Mouse (Mus musculus) macrophage (primary cell): ENCODE results near the gene Zfp82. TPM values are rescaled to one million over a fixed set of nuclear protein-coding genes. Genes with fewer than 3 reads are reported as not detected.

Source experiments
- H3K27ac ChIP-seq: fragments of 350-480 bp; formaldehyde crosslinking; 2 replicates; pipeline ENCODE4 v1.9.0; 2021
- H3K36me3 ChIP-seq: fragments of 350-480 bp; formaldehyde crosslinking; 2 replicates; pipeline ENCODE4 v1.9.0; 2021; ENCODE audit errors: inconsistent target
- H3K4me3 ChIP-seq: fragments of 350-480 bp; formaldehyde crosslinking; 2 replicates; pipeline ENCODE4 v1.9.0; 2021; ENCODE audit errors: inconsistent target
- H3K79me2 ChIP-seq: fragments of 350-480 bp; formaldehyde crosslinking; 2 replicates; pipeline ENCODE4 v1.9.0; 2021; ENCODE audit errors: inconsistent target
- WGBS: methylation state at CpG from one replicate; pipeline ENCODE4 v1.1.7; 2026; ENCODE audit warnings: inconsistent platforms; ENCODE audit not compliant: missing documents; 5-methylcytosine and 5-hydroxymethylcytosine counted together
- polyA plus RNA-seq: library from polyadenylated mRNA; stranded (reverse); fragments of 250-400 nt; gene quantifications from 3 replicates; pipeline ENCODE4 v1.2.4, GENCODE M21; 2018; ENCODE audit warnings: inconsistent platforms

The Zfp82 gene
- polyA plus RNA-seq, 1 experiment from 2014 or later, result 2.5 TPM

DNA sequence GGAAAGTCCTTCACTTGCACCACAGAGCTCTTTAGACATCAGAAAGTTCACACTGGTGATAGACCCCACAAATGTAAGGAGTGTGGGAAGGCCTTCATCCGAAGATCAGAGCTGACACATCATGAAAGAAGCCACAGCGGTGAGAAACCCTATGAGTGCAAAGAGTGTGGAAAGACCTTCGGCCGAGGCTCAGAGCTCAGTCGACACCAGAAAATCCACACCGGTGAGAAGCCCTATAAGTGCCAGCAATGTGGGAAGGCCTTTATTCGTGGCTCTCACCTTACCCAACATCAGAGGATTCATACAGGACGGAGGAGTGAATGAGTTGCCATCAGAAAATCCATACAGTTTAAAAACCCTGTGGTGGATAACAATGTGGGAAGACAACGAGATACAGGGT, 49.4 kb downstream of the Zfp82 start:
- WGBS, result 97% methylated on average over 9 of the region's 9 CpGs
- no peak overlapping the region for H3K27ac ChIP-seq
- H3K4me3 ChIP-seq, result no peak overlapping the region
- no peaks in the 10 kb centered on the region for H3K79me2 ChIP-seq
- H3K36me3 ChIP-seq, result peaks cover 32% of the 10 kb centered on the region

DNA sequence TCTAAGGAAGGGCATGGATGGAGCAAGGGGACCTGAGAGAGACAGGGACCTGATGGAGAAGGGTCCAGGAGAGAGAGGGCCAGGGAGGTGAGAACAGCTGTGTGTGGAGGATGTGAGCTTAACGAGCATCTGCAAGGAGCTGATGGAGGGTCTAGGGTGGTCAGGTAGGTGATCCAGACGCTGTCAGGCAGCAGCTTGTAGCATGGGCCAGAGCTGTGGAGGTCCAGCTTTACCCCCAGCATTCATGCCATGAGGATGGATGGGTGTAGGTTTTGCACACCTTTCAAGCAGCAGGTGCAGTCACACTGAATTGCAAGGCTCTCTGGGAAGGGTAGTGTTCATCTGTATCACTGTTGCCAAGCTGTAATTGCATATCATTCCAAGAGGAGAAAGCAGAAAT, 53.2 kb downstream of the Zfp82 start:
- Histone ChIP-seq H3K4me3 (no peak overlapping the region), H3K79me2 (no peaks in the 10 kb centered on the region), H3K27ac (no peak overlapping the region), H3K36me3 (peaks cover 46% of the 10 kb centered on the region)
- WGBS, result 88% methylated on average over 2 of the region's 2 CpGs

DNA sequence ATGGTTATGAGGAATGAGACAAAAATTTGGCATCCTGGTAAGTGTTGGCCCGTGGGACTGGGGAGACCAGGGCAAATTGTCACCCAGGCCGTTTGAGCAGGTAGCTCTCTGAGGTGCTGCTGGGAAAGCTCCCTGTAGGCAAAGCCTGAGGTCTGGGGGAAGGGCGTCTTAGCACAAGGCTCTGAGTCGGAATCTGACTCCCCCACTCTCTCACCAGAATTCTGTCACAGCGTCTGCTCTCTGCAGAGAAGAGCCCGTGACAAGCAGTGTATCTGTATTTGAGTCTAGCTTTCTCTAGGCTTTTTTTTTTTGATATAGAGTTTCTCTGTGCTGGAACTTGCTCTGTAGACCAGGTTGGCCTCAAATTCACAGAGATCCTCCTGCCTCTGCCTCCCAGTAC, 55.5 kb downstream of the Zfp82 start:
- 94% methylated on average over 6 of the region's 6 CpGs for WGBS

DNA sequence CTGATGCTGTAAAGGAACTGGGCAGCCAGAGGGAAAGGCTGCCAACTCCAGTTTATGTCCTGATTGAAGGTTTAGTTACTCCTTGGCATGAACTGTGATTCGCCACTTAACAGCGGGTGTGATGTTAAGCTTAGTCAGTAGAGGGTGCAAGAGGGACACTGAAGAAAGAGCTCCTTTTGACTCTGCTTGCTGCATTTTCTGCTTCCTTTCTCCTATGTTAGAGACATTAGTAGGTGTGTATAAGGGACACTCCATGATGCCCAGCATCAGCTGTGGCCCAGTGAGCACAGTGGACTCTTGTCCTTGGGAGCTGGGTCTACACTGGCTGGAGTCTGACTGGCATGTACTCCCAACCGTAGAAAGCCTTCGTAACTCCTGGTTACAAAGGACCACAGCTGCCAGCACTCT, 59.7 kb downstream of the Zfp82 start:
- no peak overlapping the region for H3K27ac ChIP-seq
- H3K79me2 ChIP-seq, result no peaks in the 10 kb centered on the region
- no peak overlapping the region for H3K4me3 ChIP-seq
- H3K36me3 ChIP-seq, result peaks cover 13% of the 10 kb centered on the region; the same call in 1 of the 2 replicates
- WGBS, result 79% methylated on average over 4 of the region's 4 CpGs

More for the DNA sequence above, 55.5 kb downstream of the Zfp82 start:
- H3K79me2 ChIP-seq, result no peaks in the 10 kb centered on the region
- H3K4me3 ChIP-seq, result no peak overlapping the region
- peaks cover 28% of the 10 kb centered on the region; the same call in 1 of the 2 replicates for H3K36me3 ChIP-seq
- H3K27ac ChIP-seq, result no peak overlapping the region

DNA sequence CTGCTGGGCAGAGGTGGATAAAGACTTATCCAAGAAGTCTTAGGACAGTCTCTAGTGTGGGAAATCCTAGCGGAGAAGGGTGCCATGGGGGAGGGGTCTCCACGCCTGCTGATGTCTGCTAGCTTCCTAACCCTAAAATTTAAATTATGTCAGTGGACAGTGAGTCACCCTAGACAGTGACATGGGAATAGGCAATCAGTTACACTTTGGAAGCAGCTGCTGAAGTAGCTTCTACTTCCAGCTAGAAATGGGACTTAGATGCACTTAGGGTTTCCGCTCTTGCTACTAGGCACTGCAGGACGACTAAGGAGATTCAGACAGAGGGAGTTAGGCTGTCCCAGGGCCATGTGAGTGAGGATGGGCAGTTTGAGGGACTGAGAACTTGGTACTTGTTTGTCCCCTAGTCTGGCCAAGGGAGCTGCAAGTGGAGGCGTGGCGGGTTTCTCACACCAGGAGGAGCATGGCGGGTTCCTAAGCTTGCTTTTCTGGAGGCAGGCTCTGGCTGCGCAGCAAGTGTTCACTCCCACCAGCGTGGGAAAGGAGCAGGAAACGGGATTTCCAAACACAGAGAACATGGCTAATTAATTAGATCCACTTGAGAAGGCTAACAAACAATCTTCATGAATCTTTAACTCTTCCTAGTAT, 62.0 kb downstream of the Zfp82 start:
- WGBS, result 95% methylated on average over 10 of the region's 10 CpGs

DNA sequence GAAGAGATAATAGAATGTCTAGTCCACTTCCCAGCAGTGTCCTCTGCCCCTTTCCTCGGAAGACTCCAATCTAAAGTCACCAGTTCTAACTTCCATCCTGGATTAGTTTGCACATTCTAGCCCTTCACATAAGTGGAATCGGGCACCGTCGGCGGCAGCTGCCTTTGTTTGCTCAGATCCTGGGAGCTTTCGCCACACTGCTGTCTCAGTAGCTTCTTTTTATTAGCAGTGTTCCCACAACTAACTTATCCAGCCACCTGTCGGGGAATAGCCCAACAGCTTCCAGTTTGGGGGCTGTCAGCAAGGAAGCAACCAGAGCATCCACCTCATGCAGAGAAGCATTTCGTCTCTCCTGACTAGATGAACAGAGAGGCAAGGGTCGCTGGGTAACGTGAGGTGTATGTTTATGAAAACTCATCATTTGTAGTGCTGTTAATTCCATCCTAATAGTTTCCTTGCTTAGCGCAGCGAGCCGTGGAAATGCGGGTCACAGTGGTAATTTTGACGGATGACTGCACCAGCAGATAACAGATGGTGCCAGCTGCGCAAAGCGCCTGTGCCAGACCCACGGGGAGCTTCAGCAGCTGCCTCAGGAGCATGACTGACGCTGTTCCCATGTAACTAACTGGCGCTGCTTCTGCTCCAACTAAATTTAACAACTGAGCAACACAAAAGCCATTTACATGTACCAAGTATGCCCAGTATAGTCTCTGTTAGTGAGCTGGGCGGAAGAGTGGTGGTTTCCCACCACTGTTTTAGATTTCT, 63.2 kb downstream of the Zfp82 start:
- H3K27ac ChIP-seq, result no peak overlapping the region
- H3K79me2 ChIP-seq, result no peaks in the 10 kb centered on the region
- H3K4me3 ChIP-seq, result no peak overlapping the region
- WGBS, result 91% methylated on average over 21 of the region's 21 CpGs
- H3K36me3 ChIP-seq, result 0 out of 2 replicates have a peak, but pooled peaks cover 2% of the 10 kb centered on the region

More for the DNA sequence above, 62.0 kb downstream of the Zfp82 start:
- Histone ChIP-seq H3K4me3 (no peak overlapping the region), H3K27ac (no peak overlapping the region), H3K79me2 (no peaks in the 10 kb centered on the region), H3K36me3 (0 out of 2 replicates have a peak, but pooled peaks cover 4% of the 10 kb centered on the region)

DNA sequence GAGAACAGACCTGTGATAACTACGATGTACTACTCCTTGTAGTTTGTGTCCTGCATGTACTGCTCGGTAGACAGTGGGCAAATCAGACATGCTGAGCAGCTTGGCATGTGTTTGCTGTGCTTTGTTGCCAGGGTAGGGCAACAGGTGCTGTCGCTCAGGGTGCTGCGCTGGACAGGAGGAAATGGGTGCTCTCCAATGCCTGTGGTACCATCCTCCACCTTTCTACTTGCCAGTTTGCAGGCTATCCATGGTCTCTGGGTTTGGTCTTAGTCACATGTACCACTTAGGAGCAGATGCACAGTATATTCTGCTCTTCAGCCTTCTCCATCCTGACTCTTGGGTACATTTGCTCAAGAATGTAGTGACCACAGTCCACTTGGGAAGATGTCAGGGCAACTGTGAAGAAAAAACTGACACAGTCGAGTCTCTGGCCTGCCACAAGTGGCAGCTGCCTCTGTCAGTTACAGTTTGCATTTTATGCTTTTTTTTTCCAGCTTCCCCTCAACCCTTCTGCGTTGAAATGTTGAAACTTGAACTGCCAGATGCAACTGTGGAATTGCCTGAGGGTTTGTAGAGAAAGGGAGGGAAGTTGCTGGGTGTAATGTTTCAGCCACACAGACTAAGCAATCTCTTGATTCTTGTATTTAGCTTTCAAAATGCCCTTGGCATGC, 64.5 kb downstream of the Zfp82 start:
- no peaks in the 10 kb centered on the region for H3K36me3 ChIP-seq
- no peak overlapping the region for H3K4me3 ChIP-seq
- WGBS, result 44% methylated on average over 6 of the region's 6 CpGs
- H3K27ac ChIP-seq, result no peak overlapping the region
- H3K79me2 ChIP-seq, result no peaks in the 10 kb centered on the region

DNA sequence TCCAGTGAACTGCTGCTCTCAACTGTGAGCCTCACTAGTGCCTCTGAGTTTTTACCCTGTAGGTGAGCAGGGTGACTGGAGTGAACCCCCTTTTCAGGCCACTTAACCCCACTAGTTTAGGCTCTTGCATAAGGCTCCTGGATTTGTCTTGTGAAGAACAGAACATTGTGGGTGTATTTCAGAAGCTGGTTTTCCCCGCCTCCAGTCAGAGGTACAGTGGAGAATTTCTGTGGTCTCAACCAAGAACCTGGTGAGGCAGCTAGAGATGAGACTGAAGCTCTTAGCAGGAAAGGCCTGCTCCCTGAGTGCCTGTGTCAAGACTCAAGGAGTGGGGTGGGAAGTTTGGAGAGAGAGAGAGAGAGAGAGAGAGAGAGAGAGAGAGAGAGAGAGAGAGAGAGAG, 65.1 kb downstream of the Zfp82 start:
- WGBS, result 71% methylated on average over 1 of the region's 1 CpGs
- Histone ChIP-seq H3K27ac (no peak overlapping the region), H3K79me2 (no peaks in the 10 kb centered on the region), H3K36me3 (no peaks in the 10 kb centered on the region), H3K4me3 (no peak overlapping the region)

Other genes starting within 250 kb of the Zfp82 start
- gene Zfp940, start 219.2 kb downstream of the Zfp82 start, polyA plus RNA-seq, result 0.31 to 0.79 TPM (median 0.50 TPM) in 3 replicates
- 2.0 to 2.8 TPM (median 2.5 TPM) in 3 replicates for gene Zfp420, start 212.9 kb downstream of the Zfp82 start, polyA plus RNA-seq
- 2.9 to 5.0 TPM (median 3.6 TPM) in 3 replicates for gene Zfp27, start 166.3 kb downstream of the Zfp82 start, polyA plus RNA-seq
- 1.3 to 2.7 TPM (median 1.6 TPM) in 3 replicates for gene Zfp383, start 164.7 kb downstream of the Zfp82 start, polyA plus RNA-seq
- 4.4 to 6.4 TPM (median 5.5 TPM) in 3 replicates for gene Zfp74, start 118.8 kb downstream of the Zfp82 start, polyA plus RNA-seq
- 2.6 to 4.6 TPM (median 2.8 TPM) in 3 replicates for gene Zfp568, start 88.9 kb downstream of the Zfp82 start, polyA plus RNA-seq
- gene Zfp14, start 21.5 kb downstream of the Zfp82 start, polyA plus RNA-seq, result 1.3 to 1.7 TPM (median 1.5 TPM) in 3 replicates
- gene Gm26920, start 17.5 kb upstream of the Zfp82 start, polyA plus RNA-seq, result not detected in 3 replicates
- gene Zfp566, start 17.6 kb upstream of the Zfp82 start, polyA plus RNA-seq, result 1.9 to 2.1 TPM (median 2.0 TPM) in 3 replicates
- gene Zfp260, start 21.9 kb upstream of the Zfp82 start, polyA plus RNA-seq, result 12.5 to 26.3 TPM (median 21.7 TPM) in 3 replicates
- gene Zfp382, start 49.0 kb upstream of the Zfp82 start, polyA plus RNA-seq, result 4.3 to 6.3 TPM (median 4.8 TPM) in 3 replicates
- gene Zfp146, start 96.8 kb upstream of the Zfp82 start, polyA plus RNA-seq, result 17.2 to 34.1 TPM (median 30.3 TPM) in 3 replicates
- 6.1 to 9.1 TPM (median 8.4 TPM) in 3 replicates for gene Cox7a1, start 111.2 kb upstream of the Zfp82 start, polyA plus RNA-seq
- gene Capns1, start 125.9 kb upstream of the Zfp82 start, polyA plus RNA-seq, result 404 to 602 TPM (median 510 TPM) in 3 replicates
- 34.2 to 47.5 TPM (median 41.3 TPM) in 3 replicates for gene Polr2i, start 159.0 kb upstream of the Zfp82 start, polyA plus RNA-seq
- gene Tbcb, start 159.4 kb upstream of the Zfp82 start, polyA plus RNA-seq, result 57.6 to 136 TPM (median 89.3 TPM) in 3 replicates
- gene Ovol3, start 162.8 kb upstream of the Zfp82 start, polyA plus RNA-seq, result not detected in 3 replicates
- 0.34 to 0.72 TPM in 2 of 3 replicates, not detected in the other for gene Thap8, start 207.2 kb upstream of the Zfp82 start, polyA plus RNA-seq
- 10.4 to 24.4 TPM (median 15.1 TPM) in 3 replicates for gene Wdr62, start 207.5 kb upstream of the Zfp82 start, polyA plus RNA-seq
- 0.07 to 0.59 TPM in 2 of 3 replicates, not detected in the other for gene Clip3, start 218.8 kb upstream of the Zfp82 start, polyA plus RNA-seq
- gene Alkbh6, start 235.8 kb upstream of the Zfp82 start, polyA plus RNA-seq, result 16.1 to 25.9 TPM (median 25.1 TPM) in 3 replicates
- gene Syne4, start 241.9 kb upstream of the Zfp82 start, polyA plus RNA-seq, result 0.30 to 0.82 TPM (median 0.74 TPM) in 3 replicates
- gene E130208F15Rik, start 248.8 kb upstream of the Zfp82 start, polyA plus RNA-seq, result 0.33 to 0.57 TPM (median 0.33 TPM) in 3 replicates